Mouse (Mus musculus) monocyte, adult 5-6 weeks (primary cell): ENCODE data around the gene Cep57l1. TPM values are rescaled to one million over a fixed set of nuclear protein-coding genes. Genes with fewer than 3 reads are reported as not detected.

Experiments used
- ATAC-seq: fragments of 153-309, 156-312 bp; replicated peaks from 2 replicates; pipeline ENCODE4 v1.8.0; 2017; ENCODE audit warnings: mild to moderate bottlenecking; ENCODE audit not compliant: low TSS enrichment, insufficient number of reproducible peaks, severe bottlenecking, poor library complexity, low FRiP score
- total RNA-seq: library from RNA; stranded (forward); fragments of 200-1000, 200-491, 200-594 nt; gene quantifications from 3 replicates; pipeline ENCODE4 v1.2.3, GENCODE M21; 2017

Cep57l1 gene
- total RNA-seq, 1 experiment from 2014 or later, result 4.2 TPM

DNA sequence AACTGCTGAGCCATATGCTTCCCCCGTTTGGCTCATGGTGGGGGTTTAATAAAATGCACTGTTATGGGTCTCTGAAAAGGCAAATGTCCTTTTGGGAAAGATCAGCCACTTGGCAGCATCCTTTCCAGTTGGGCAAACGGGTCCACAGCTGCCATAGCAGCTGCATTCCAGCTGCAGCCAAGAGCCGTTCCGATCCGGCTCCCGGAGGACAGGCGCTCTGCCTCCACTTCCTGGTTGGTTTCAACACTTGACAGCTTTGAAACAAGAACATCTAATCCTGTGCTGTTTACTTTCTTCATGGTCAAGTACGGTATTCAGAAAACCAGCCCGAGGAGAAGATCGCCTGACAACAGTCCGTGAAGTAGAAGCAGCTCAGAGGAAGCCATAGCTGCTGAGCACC lies 112.6 kb downstream of the Cep57l1 start:
- no peak for ATAC-seq

GRCm38 (mm10) chr10:41690978-41691377 lies 118.7 kb downstream of the Cep57l1 start:
- ATAC-seq, result no peak

DNA sequence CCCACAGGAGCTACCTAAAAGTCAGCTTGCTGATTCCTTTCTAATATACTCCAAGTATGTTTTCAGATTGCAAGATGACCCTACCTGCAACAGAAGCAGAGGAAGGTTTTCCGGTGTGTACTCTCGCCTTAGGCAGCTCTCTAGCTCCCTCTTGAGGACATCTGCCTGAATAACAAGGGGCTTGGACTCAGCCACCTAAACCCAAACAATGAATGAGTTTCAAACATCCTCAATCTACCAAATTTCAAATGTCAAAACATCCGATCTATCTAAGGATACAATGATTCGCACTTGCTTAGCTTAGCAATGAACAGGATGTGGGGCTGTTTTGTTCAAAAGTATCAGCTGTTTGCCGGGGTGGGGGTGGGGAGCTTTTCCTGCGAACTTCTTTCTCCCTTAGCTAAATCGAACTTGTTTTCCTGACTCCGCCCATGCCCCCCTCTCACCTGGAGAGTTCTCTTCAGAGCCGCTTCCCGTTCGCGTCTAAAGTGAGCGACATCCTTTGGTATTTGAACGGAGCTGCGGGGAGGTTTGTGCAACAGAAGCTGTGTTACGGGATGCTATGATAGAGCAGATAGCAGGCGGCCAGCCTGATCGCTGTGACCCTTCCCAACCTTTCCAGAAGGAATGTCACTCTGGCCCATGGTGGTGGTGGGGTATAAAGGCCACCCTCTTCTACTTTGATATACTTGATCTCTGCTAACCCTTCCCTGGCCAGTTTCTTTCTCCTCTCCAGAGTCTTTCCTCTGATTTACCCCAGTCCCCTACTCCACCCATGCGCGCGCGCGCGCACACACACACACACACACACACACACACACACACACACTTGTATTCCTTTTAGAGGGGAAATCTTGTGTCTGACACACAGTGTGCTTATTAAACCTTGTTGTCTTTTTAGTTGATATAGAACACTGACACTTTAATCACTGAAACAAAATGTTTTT lies 119.5 kb downstream of the Cep57l1 start:
- ATAC-seq, result peak; percentile 70

DNA sequence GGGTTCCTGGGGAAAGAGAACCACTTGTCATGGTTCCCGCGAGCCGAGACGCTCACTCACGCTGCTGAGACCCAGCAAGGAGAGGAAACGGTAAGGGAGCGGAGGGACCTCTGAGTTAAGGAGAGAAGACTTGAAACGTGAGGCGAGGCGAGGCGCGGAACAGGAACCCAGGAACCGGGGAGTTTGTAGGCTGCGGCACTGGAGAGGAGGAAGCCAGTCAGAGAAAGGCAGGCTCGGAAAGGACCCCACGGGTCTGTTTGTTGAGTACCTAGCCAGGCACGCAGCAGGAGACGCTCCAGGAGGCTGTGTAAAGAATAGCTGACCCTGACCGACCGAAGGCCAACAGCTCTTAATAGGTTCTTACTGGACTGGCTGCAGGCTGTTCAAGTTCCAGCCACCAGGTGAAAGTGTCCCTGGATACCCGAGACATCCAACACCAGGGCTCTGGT lies 125.1 kb downstream of the Cep57l1 start:
- ATAC-seq, result no peak

DNA sequence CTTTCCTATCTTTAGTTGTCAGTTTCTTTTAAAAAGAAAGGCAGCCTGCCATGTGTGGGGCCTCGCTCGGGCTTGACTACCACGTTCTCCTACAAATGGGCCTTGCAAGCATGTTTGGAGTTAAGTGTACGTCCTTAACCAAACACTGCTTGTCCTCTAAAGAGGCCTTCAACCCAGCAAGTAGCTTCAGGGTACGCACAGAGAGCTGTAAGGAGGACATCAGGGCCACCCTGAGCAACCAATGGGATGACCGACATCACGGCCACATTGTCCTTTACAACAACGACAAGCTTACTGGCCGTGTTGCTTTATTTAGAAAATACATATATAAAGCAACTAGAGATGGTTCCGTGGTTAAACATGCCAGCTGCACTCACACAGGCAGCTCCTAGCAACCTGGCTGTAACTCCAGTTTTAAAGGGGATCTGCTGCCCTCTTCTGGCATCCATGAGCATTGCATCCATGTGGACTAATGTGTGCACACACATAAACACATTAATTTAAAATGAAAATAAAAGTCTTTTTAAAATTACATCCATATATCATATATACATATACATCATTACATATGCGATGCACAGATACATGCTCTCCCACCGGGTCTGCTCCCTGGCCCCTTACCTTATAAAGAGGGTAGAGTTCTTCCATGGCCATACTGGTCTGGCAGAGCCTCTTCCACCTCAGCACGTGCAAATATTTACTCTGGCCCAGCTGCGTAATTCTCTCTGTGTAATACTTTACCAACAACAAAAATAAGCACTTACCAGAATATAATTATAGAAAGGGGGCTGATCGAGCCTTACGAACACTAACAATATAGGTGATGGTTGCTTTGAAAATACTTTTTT lies 126.9 kb downstream of the Cep57l1 start:
- ATAC-seq, result peak; percentile 83

- ATAC-seq, result 0 out of 2 replicates have a peak, but pooled peaks have one; percentile 18
These were observed 130.8 kb downstream of the Cep57l1 start for GRCm38 (mm10) chr10:41678746-41679360.

- ATAC-seq, result no peak
These were observed 132.3 kb downstream of the Cep57l1 start for GRCm38 (mm10) chr10:41677396-41677795.

DNA sequence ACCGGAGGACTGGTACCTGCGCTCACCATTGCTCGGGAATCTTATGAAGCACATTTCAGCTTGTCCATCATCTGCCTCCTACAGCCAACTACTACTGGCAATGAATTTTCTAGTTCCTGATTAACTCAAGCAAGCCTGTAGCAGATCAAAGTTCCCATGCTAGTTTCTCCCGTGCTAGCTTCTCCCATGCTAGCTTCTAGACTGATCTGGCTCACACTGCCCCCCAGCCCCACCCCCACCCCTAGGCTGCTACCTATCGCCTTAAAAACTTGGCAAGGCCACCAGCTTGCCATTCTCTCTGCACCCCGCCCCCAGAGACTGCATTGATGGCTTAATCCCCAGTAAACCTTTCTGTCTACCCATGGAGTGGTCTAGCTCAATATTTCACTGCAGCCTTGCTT lies 133.0 kb downstream of the Cep57l1 start:
- no peak for ATAC-seq

- no peak for ATAC-seq
These were observed 133.7 kb downstream of the Cep57l1 start for GRCm38 (mm10) chr10:41675842-41676571.

DNA sequence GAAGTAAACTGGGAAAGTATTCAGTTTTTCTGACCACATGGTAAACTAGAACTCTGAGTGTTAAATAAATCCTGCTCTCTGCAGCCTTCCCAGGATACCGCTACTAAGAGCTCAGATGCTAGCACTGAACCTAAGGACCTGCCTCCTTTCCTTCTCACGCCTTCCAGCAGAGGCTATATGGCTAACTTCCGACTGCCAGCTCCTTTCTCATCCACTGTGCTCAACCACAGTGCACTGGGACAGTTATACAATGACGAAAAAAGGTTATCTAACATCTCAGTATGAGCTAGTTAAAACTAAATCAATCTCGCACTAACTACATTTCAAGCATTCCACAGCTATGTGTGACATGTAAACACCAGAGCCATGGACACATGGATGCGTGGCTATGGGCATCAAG lies 134.4 kb downstream of the Cep57l1 start:
- ATAC-seq, result no peak

- no peak for ATAC-seq
These were observed 135.3 kb downstream of the Cep57l1 start for GRCm38 (mm10) chr10:41674362-41674761.

DNA sequence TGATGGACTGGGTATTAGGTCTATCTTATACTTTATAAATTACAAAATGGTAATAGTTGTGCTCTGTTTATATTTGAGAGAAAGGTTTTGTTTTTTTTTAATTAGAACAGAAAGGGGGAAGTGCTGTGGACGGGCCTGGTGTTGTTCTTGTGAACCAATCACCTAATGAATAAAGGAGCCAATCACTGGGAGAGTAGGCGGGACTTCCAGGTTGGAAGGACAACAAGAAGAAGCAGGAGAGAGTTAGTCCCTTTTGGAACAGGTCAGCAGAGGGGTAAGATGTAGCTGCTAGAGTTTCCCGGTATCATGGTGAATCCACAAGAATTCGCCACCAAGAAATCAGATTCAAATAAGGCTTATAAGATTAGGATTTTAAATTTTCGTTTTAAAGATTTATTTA lies 139.5 kb downstream of the Cep57l1 start:
- ATAC-seq, result no peak

Other genes starting within 250 kb of the Cep57l1 start
- 0.78 TPM in 1 of 3 replicates, not detected in the others for gene Ccdc162, start 93.2 kb downstream of the Cep57l1 start, total RNA-seq
- 36.4 to 52.6 TPM (median 44.4 TPM) in 3 replicates for gene Sesn1, start 64 bp upstream of the Cep57l1 start, total RNA-seq
- 1.3 to 4.9 TPM in 2 of 3 replicates, not detected in the other for gene Armc2, start 208.6 kb upstream of the Cep57l1 start, total RNA-seq